Mouse (Mus musculus): ENCODE measurements around the gene Fam213b.

The Fam213b gene

GRCm38 (mm10) chr4:154922931-154923330 is 24.0 kb upstream of the Fam213b start:
- DNase-seq (ENCODE audit: low spot score in 2 of 2): no peak

- no peak for DNase-seq (ENCODE audit: low spot score in 2 of 2)
These were observed 23.4 kb upstream of the Fam213b start for GRCm38 (mm10) chr4:154922291-154922690.

GRCm38 (mm10) chr4:154916662-154917061 is 17.7 kb upstream of the Fam213b start:
- no peak for DNase-seq (ENCODE audit: low spot score in 2 of 2)

- DNase-seq (ENCODE audit: low spot score in 2 of 2): no peak
These were observed 16.4 kb upstream of the Fam213b start for GRCm38 (mm10) chr4:154915286-154915685.

GRCm38 (mm10) chr4:154914707-154915106 is 15.8 kb upstream of the Fam213b start:
- DNase-seq (ENCODE audit: low spot score in 2 of 2): no peak

GRCm38 (mm10) chr4:154914252-154914651 is 15.3 kb upstream of the Fam213b start:
- DNase-seq (ENCODE audit: low spot score in 2 of 2): no peak

- no peak for DNase-seq (ENCODE audit: low spot score in 2 of 2)
These were observed 14.9 kb upstream of the Fam213b start for GRCm38 (mm10) chr4:154913845-154914244.

- no peak for DNase-seq (ENCODE audit: low spot score in 2 of 2)
These were observed 12.7 kb upstream of the Fam213b start for GRCm38 (mm10) chr4:154911644-154912043.

GRCm38 (mm10) chr4:154910606-154911522 is 11.9 kb upstream of the Fam213b start:
- DNase-seq (ENCODE audit: low spot score in 2 of 2): no peak

DNA sequence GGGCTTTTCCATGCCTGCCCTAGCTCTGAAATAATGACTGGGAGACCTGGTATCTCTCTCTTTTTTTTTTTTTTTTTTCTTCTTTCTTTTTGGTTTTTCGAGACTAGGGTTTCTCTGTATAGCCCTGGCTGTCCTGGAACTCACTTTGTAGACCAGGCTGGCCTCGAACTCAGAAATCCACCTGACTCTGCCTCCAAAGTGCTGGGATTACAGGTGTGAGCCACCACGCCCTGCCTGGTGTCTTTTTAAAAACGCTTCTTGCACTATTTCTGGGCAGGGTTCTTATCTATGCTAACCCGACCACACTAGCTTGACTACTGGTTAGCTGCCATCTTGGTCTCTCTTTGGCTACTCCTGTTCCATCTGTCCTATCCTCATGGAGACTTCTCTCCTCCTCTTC is 9.6 kb upstream of the Fam213b start:
- no peak for DNase-seq (ENCODE audit: low spot score in 2 of 2)

DNA sequence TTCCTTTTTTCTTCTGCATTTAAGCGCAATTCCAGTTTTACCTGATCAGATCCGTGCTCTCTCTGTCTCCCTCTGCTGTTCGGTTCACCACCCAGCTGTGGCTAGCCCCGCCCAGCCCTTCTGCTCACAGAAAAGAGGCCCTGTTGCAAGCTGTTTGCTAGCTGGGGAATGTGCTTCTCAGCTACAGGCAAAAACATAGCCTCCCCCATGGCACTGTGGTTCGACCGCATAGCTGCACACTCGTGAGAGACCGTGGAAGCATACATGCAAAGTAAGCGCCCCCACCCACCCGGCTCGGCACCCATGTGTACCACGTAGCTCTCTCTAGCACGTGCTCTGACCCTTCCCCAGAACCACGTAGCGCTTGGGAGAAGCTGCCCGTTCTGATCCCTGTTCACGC is 8.9 kb upstream of the Fam213b start:
- DNase-seq (ENCODE audit: low spot score in 2 of 2): peak; percentile 56 to 68

DNA sequence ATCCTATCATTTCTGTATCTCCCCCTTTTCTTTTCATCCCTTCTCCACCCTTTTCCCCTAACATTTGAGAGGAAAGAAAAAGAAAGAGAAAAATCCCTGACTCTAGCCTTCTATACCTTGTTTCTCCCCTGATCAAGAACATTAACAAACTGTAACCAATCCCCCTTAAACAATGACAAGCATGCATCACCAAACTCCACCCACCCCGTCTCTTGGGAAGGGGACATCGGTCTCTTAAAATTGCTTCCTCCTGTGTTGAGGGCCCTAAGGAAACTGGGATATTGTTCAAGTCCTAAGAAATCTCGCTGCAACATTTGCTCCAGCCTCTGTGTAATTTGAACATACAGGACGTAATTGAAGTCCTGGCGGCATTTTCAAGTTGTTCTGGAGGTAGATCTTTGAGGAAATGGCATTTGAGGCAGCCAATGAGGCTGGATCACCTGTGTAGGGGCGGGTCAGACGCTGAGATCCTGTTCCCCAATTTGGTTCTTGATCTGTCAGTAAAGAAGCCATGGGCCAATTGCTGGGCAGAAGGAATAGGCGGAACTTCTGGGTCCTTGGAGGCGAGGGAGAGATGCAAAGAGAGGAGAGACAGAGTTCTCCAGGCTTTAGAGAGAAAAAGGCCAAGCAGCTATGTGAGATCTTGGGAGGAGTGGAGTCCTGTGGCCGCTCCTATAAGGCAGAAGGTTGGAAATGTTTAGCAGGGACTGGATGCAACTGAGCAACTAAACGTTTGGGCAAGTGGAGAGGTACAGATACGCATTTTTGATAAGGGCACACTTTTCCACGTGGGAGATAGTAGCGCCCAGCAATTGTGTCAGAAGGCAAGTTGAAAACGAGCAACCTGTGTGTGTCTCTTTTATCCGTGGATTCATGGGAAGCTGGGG is 5.5 kb upstream of the Fam213b start:
- DNase-seq (ENCODE audit: low spot score in 2 of 2): peak; percentile 74 to 90

- DNase-seq (ENCODE audit: low spot score in 2 of 2): no peak
These were observed 3.4 kb upstream of the Fam213b start for GRCm38 (mm10) chr4:154902371-154902770.

DNA sequence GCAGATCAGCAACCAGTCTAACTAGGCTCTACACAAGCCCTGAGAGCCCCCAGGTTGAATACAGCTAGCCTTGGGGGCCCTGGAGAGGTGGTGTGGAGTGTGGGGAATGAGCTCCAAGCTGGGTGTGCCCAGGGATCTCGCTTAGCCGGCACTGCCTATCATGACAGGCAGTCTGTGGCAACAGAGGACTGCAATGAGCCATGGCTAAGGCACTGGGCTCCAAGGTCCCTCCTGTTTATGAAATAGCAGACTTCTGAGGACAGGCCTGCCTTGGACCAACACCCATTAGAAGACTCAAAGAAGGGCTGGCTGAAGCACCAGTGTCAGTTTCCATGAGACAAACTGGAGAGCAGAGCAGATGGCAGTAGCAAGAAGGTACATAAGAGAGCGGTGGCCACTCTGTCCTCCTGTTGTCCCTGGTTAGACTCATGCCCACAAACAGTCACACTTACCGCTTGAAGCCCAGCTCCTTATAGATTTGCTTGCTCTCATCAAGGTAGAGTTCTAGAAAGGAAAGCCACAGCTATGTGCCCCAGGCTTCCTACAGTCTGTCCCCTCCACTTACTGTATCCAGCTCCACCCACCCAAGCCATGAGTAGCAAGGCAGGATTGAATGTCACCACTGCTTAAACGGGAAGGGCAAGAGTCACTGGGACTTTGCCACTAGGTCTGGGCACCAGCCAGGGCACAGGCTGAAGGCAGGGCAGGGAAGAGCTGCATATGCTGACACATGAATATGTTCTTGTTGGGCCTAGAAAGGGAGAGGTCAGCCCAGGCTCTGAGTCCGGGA is 1.1 kb downstream of the Fam213b start:
- no peak for DNase-seq (ENCODE audit: low spot score in 2 of 2)

DNA sequence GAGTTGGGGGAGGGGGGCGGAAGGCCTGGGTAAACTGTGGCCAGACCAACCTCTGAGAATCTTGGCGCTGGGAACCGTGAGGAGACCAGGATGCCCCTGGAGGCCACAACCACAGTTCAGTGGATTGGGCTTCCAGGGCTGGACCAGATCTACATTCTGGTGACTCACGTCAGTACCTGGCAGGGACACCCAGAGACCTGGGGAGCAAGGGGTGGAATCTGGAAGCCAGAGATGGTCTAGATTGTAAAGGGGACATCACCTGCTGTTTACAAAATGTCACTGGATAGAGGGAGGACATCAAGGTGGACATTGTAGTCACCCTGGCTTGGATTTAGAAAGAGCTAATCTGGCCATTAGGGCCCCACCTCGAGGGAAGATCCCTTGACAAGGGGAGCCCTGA is 3.4 kb downstream of the Fam213b start:
- DNase-seq (ENCODE audit: low spot score in 2 of 2): no peak

- DNase-seq (ENCODE audit: low spot score in 2 of 2): no peak
These were observed 8.0 kb downstream of the Fam213b start for GRCm38 (mm10) chr4:154890887-154891286.

DNA sequence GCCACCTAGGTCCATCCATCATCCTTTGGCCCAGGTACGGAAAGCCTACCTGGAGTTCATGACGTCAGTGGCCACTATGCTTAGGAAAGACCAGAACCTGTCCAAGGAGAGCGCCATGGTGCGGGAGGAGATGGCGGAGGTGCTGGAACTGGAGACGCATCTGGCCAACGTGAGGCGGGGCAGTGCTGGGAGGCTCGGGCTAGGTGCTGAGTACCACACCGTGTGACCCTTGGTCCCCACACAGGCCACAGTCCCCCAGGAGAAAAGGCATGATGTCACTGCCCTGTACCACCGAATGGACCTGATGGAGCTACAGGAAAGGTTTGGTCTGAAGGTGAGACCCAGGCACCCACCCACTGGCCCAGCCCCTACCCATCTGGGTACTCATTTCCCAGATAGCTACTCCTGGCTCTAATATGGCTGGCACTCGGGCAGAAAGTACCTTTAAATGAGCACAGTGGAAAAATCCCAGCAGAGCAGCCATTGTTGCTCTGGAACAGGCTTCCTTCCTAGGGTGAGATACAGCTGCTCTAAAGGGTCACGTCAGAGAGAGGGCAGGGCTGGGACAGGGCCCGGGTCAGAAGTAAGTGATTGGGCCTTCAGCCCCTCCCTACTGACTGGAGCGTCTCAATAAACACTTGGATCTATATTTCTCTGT is 11.2 kb downstream of the Fam213b start:
- no peak for DNase-seq (ENCODE audit: low spot score in 2 of 2)

- DNase-seq (ENCODE audit: low spot score in 2 of 2): no peak
These were observed 11.9 kb downstream of the Fam213b start for GRCm38 (mm10) chr4:154886876-154887592.

DNA sequence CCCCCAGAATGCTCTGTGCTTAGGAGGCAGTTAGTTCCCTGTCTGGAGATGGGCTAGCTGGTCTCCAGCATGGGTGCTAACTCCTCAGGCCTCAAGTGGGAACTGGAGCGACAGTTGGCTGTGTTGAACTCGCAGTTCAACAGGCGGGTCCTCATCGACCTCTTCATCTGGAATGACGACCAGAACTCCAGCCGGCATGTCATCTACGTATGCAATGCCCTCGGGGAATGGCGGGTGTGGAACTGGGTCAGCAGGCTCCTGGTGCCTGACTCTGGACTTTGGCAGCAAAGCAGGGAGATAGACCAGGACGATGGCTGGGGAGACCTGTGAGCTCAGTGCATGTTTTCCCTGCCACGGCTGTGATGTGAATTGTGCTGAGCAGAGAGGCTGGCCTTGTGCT is 13.5 kb downstream of the Fam213b start:
- no peak for DNase-seq (ENCODE audit: low spot score in 2 of 2)

- DNase-seq (ENCODE audit: low spot score in 2 of 2): no peak
These were observed 16.8 kb downstream of the Fam213b start for GRCm38 (mm10) chr4:154882014-154882659.

All from frontal cortex, postnatal 36 days (tissue).